Mouse (Mus musculus) T-helper 2 cell (primary cell): ENCODE measurements around the gene Slc12a5.

Experiments used
- in situ Hi-C: fragments of 300-600 bp; cut with MboI, MseI; formaldehyde crosslinking; loops from one replicate; pipeline ENCODE4 v1.15.1; 2025; ENCODE audit warnings: high pct_unique_total_duplicates

Slc12a5 gene

DNA sequence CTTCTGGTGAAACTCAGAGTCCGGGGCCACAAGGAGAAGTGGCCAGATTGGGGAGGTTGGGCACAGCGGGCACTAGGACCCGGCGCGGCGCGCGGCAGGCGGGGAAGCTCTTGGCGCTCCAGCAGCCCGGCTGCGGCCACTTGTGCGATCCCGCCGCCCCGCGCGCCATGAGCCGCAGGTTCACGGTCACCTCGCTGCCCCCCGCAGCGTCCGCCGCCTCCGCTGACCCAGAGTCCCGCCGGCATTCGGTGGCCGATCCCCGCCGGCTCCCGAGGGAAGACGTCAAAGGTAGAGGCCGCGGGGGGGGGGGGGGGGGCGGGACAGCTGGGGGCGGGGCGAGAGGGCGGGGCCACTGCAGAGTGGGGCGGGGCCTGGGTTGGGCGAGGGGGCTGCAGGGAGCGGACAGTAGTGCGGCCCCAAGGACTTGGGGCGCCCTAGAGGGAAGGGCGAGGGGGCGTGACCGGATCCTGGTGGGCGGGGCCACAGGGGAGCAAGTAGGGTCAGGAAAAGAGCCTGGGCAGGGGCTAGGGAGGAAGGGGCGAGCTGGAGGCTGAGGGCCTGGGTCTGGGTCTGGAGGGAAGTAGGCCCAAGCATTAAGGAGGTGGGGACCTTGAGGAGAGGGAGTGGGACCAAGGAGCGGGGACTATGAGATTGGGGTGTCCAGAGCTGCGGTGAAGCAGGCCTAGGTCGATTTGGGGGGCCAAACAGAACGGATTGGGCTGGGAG is at the start of gene Slc12a5:
Gene Slc12a5, plus strand, starts transcription at position 87 of the 726 bp plus-strand sequence.
- in situ Hi-C loops, result no loop called here

DNA sequence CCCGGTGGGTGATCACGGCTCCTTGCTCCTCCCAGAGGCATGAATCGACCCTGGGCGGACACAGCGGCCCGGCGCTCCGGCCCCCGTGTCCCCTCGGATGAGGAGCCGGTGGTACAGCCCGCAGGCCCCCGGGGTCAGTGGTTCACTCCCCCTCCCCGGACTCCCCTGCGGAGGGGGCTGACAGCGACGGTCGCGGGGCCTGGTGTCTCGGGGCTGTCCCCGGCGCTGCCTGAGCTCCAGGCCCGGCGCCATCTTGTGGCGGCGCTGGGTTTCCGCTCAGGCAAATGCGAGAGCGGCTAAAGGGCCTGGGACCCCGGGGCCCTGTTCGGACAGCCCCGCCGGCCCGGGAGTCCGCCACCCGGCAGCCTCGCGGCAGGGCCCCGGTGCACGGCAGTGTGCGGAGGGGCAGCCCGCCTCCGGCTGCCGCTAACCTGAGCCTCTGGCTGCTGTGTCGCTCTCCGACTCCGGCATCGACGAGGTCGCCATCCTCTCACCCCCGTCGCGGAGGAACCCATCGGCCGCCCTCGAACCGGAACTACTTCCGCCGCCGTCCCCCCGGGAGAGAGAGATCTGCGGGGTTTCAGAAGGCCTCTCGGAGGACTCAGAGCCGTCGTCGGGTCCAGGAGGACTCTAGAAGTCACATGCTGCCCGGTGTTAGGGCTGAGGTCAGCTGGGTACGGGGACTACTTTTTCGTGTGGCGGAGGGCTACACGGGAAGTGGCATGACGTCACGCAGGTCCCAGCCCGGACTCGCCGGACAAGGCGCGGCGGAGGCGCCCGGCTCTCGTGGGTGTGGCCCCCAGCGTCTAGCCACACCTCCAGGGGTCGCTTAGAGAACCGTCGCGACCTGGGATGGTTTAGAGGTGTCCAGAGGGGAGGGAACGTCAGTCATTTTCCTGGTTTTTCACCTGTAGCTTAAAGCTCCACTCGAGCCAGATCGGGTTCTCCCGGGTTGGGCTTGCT is 49.2 kb upstream of the Slc12a5 start, which contains the start of gene Zfp335:
Gene Zfp335, minus strand, starts transcription at position 672 of the 963 bp plus-strand sequence.
- in situ Hi-C loops, result loop anchor here (5.0 kb wide), 1 partner anchor 34 kb away; the partner anchor contains the start of gene Pcif1

DNA sequence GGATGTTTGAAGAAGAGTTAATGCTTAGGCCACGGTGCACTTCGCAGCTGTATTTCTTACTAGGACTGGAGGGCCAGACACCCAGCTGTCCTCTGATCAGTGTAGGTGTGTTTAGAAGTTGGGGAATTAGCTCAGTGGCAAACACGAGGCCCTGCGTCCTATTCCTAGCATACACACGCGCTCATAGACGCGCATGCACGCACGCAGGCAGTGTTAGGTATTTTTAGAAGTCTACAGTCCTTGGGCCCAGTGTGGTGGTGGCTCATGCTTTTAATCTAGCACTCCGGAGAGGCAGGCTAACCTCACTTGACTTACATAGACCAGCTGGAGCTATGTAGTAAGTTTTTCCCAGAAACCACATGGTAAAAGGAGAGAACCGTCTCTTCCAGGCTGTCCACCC is 48.5 kb upstream of the Slc12a5 start:
- in situ Hi-C loops, result loop anchor here (5.0 kb wide), 1 partner anchor 35 kb away; the partner anchor contains the start of gene Pcif1

DNA sequence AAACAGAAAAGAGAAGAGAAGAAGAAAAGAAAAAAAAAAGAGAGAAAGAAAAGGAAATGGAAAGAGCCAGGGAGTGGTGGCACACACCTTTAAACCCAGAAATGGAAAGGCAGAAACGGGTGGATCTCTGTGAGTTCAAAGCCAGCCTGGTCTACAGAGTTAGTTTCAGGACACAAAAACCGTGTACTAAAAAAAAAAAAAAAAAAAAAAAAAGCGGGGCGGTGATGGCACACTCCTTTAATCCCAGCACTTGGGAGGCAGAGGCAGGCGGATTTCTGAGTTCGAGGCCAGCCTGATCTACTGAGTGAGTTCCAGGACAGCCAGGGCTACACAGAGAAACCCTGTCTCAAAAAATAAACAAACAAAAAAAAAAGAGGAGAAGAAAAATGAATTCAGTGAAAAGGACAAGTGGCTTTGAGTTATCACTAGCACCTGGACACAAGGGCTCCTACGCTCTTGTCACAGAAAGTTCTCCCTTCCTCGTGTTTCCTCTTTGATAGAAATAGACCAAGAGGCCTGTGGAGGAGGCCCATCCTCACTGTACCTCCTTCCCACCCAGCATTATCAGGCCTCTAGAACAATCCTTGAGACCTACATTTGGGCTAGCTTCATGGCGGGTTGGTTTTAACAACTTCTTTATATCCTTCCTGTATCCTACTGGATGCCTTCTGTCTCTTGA is 47.7 kb upstream of the Slc12a5 start:
- in situ Hi-C loops, result loop anchor here (5.0 kb wide), 1 partner anchor 36 kb away; the partner anchor contains the start of gene Pcif1

DNA sequence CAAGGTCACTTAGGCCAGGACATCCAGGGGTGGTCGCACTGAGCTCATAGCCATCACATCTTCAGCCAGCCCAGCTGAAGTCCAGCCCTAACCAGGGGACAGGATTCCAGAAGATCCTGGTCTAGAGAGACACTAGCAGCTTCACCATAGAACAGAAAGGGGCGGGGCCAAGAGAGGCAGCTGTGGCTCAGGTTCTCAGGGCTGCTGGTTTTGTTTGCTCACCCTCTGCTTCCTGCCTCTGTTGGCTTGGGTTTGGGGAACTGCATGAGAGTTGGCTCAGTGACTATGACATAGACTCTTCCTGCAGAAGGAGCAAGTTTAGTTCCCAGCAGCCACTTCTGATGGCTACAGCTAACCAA is 47.2 kb upstream of the Slc12a5 start:
- in situ Hi-C loops, result loop anchor here (5.0 kb wide), 1 partner anchor 36 kb away; the partner anchor contains the start of gene Pcif1

DNA sequence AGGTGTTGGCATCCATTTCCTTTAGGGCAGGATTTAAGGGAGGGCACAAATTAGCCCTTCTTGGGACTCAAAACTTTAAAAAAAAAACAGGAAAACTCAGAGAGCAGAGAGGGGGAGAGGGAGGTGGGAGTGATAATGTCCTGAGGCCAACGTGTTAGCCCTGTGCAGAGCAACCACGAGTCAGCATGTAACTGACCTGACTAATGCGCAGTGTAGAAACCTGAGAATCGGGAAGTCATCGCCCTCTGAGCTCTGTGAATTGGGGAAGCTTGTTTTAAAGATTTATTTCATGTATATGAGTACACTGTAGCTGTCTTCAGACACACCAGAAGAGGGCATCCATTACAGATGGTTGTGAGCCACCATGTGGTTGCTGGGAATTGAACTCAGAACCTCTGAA is 43.8 kb upstream of the Slc12a5 start:
- in situ Hi-C loops, result no loop called here

DNA sequence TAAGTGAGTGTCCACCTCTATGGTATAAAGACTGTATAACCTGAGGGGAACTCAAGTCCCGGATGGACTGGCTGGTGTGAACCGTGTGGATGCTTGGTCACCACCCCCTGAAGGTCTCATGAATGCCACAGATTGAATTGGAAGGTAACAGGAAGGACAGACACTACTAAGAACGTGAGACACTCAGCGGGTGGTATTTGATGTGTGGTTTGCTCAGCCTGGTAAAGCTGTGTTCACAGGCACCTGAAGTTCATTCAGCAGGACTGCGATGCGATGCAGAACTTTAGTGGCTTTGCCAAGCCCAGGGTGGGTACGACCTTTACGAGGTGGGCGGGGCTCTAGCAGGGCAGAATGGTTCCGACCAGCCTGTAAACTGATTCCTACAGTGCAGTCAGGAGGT is 43.2 kb upstream of the Slc12a5 start:
- in situ Hi-C loops, result no loop called here

DNA sequence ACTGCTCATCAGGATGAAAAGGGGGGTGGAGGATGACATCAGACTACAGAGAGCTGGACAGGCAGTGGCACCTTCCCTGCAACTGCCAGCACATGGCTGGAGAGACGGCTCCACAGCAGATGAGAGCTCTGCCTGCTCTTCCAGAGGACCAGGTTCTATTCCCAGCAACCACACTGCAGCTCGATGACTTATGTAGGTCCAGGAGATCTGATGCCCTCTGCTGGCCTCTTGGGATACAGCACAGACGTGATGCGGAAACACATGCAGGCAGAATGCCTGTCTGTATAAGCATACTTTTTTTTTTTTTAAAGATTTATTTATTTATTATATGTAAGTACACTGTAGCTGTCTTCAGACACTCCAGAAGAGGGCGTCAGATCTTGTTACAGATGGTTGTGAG is 42.3 kb upstream of the Slc12a5 start:
- in situ Hi-C loops, result no loop called here

DNA sequence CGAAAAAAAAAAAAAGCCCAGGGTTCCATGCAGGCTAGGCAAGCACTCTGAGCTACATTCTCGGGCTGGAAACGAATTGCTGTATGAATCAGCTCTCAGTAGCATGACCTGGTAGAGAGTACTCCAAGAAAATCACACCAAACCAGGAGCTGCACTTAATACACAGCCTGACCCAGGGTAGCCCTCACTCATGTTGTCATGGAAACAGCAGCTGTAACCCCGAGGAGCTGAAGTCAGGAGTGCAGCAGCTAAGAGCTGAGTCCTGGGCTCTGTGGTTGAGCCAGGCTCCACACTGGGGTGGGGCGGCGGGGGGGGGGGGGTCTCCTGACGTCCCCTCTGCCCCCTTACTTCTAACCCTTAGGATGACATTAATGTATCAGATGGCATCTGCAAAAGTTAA is 38.6 kb upstream of the Slc12a5 start:
- in situ Hi-C loops, result no loop called here

DNA sequence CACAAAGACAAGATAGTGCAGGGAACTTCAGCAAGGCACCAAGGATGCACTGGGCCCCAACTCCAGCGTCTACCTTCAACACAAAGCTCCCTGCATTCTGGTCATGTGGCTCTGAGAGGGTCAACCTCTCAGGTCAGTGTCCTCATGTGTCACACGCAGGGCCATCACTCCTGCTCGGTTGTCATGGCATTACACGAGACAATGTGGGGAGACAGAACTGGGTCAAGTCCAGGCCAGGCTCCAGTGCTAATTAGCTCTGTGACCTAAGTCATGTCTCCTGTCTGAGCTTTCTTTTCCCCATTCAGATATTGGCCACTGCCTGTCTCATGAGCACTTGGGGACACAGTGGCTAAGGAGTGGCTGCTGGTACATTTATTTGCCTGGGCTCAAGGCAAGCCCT is 37.3 kb upstream of the Slc12a5 start:
- in situ Hi-C loops, result no loop called here

DNA sequence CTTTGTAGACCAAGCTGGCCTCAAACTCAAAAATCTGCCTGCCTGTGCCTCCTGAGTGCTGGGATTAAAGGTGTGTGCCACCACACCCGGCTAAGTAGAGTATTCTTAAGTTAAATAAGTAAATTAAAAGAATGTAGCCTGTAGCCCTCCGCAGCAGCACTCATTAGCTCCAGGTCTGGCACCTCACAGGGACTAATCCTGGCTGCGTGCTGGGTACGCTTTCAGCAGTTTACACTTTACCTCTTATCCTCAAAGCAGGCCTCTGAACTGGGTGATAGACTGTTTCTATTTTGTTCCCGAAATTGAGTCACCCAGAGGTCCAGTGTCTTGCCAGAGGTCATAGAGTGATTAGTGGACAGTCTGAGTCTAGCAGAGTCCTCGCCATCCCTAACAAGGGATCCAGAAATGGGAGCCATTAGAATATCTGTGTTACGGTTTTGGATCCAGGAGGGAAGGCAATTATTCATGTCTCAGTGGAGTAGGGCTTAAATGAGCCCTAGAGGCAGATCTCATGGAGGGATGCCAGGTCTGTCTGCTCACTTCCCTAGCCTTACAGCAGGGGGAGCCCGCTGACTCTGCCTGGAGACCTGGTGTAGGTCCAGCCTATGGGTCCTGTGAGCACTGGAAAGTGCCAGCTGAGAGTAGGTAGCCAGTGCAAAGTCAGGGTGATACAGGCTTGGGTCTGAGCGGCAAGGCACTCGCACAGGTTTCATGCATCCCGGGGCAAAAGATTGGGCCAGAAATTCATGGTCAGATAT is 36.3 kb upstream of the Slc12a5 start:
- in situ Hi-C loops, result no loop called here

DNA sequence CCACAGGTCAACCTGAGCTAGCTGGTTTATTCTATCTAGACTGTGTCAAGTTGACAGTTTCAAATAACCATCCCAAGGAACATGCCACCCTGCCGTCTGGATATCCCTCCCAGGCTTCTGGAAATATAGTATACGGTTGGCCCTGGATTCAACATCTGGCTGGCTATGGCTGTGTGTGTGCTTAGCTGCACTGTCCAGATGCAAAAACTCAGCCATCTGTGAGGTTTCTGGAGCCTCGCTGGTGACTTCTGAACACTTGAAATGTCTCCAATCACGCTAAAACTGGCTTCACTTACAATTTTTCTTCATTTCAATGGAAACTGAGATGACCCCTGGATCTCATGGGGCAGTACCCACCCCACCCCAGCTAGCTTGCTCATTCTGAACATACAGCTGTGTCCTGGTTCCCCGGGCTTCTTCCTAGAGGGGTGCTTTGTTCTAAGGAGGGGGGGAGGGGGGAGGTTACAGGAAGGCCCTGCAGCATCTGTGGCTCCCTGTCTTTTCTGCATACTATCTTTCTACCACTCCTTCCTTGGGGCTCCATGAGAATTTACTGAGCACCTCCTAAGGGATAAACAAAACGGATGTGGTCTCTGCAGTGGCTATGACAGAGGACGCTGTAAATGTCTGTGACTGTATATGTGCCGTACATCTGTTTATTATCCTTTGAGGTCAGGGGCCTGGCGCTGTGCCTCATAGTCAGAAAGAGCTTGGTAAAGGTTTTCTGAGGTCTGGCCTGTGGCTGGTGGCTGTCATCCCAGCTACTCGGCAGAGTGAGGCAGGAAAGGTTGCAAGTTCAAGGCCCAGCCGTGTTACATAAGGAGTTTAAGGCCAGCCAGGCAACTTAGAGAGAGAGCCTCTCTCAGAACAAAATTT is 29.7 kb upstream of the Slc12a5 start:
- in situ Hi-C loops, result no loop called here

DNA sequence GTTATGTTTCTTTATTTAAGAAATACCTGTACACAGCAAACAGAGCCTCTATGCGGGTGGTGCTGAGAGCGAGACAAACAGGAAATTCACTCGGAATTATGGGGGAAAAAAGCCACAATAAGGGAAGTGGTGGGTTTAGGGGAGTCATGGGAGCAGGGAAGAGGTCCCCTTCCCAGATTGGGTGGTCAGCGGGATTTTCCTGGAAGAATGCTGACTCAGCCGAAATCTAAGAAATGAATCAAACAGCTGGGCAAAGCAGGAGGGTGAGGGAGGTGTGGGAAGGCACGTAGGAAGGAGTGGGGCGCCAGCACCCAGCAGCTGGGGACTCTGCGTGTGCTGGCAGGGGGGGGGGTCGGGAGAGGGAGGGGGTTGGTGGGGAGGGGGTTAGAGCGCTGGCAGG is 27.1 kb upstream of the Slc12a5 start:
- in situ Hi-C loops, result no loop called here

DNA sequence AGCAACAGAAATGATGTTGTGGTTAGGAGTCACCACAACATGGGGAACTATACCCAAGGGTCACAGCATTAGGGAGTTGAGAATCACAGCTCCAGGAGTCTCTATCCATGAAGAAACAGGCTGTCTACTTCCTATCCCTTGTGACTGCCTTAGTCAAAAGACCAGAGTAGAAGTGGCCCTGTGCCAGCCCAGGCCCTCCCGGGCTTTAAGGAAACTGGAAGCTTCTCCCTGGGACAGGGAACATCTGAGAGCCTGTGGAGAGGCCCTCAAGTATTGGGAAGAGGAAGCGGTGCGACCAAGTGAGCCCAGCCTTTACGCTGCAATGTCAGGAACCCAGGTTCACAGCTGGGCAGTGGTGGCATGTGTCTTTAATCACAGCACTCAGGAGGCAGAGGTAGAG is 24.6 kb upstream of the Slc12a5 start:
- in situ Hi-C loops, result no loop called here

DNA sequence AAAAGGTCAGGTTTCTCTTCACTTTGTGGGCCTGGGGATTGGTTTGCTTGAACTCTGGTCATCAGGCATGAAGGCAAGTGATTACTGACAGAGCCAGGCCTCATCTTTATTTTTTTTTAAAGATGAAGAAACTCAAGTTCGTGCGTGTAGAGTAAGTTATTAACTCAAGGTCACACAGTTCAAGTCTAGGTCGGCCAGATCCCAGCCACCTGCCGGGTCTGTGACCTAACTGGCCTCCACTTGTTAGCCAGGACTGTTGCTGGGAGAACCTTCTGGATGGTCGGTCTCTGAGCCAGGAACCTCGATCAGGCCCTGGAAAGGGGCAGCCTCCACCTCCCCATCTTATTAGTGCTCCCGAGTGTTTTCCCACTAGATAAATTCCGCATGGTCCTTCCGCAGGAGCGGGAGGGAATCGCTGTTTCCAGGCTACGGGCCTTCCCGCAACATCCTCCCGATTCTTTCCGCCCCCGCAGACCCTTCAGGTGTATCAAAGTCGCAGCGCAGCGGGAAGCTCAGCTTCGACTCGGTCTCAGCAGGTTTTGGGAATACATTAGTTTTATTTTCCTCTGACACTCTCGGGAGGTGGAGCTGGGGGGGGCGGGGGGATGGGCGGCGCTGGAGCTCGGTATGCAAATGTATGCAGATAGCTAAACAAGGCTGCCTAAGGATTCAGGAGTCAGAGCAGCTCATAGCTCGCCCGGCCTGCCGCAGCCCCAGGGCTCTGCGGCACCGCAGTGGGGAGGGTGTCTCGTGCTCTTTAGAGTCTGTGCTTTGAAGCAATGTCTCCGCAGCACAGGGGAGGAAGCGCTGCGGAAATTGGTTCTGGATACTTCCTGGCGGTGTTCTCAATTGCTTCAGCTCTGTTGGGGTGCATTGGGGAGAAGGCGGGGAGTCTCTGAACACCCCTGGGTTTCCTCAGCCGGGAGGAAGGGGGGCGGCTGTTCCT is 22.2 kb upstream of the Slc12a5 start:
- in situ Hi-C loops, result no loop called here

DNA sequence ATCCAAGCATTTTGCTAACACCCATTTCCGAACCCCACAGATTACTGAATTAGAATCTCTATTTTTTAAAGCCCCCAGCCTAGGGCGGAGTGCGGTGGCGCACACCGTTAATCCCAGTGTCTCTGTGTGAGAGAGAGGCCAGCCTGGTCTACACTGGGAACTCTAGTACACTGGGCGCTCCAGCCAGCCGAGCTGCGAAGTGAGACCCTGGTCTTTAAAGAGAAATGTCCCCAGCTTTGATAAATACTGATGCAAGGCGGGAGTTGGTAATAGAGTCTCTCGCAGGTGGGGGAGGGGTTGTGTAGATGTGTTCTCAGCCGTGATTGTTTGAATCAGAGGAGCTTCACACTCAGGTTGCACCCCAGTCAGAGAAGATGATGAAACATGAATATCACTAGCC is 21.5 kb upstream of the Slc12a5 start:
- in situ Hi-C loops, result no loop called here

DNA sequence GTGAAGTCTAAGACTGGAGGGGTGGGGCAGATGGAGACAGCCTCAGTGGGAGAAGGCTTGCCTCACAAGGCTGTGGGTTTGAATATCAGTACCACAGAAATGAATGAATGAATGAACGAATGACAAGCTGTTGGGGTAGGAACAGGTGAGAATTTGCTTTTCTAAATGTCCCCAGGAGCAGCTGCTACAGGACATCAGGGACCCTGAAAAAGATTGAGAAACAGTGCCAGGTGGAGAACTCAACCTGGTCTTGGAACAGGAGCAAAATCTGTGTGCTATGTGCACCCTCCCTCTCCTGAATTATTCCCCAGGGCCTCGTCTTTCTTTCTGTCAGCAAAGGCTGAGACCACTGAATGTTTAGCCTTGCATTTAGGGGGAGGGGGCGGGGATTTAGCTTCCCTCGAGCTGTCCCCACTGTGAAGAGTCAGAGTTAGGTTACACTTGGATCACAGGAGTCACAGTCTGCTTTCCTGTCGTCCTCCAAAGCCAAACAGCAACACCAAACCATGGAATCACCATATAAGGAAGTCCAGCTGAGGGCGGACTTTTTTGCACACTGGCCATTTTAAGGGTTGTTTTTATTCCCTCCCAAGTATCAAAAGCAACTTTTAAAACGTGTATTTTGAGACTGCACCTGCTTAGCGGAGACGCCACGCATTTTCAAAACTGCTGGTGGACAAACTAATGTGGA is 20.3 kb upstream of the Slc12a5 start, which contains the start of gene Mmp9:
Gene Mmp9, plus strand, starts transcription at position 641 of the 691 bp plus-strand sequence.
- in situ Hi-C loops, result no loop called here

DNA sequence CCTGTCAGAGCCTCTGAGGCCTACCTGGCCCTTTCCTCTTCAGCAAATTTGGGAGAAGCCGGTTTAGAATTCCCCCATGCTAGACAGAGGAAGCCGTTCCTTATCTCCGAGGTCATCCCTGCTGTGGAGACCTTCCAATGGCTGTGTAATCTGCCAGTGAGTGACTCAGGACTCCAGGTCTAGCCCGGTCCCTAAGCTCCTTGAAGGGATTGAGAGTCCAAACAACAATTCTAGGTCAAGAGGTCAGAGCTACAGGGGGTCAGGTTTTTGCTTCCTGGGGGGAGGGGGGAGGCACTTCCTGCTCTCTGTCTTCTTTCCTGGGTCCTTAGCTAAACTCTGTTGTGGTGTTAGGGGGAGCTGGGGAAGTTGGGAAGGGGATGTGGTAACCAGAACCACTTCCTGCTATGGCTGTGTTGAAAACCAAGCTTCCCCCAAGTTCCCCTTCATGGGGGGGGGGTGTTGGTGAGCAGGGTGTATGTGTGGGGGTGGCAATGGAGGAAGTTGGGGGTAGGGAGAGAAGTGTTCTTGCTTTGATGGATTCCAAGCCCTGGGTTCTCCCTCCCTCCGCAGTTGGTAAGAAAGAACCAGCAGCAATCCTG is 17.8 kb upstream of the Slc12a5 start:
- in situ Hi-C loops, result no loop called here
